Mouse (Mus musculus) forebrain, postnatal 0 days (tissue): ENCODE measurements around the gene Runx1. TPM values are rescaled to one million over a fixed set of nuclear protein-coding genes. Genes with fewer than 3 reads are reported as not detected.

Experiments used
- ATAC-seq: fragments of 200-750 bp; cut with Nextera tagmentation; 2 replicates; pipeline ENCODE4 v1.8.0; 2017; ENCODE audit warnings: mild to moderate bottlenecking, moderate library complexity
- DNase-seq: peaks from one replicate; pipeline ENCODE4 v3.0.0-alpha.2; 2015
- H3K27ac ChIP-seq: fragments of 300-500 bp; sonication (generic); 2 replicates; pipeline ENCODE4 v1.5.1; 2014; ENCODE audit warnings: low read depth, mild to moderate bottlenecking, antibody characterized with exemption, low read length, moderate library complexity, mixed read lengths
- H3K27me3 ChIP-seq: fragments of 300-500 bp; sonication (generic); 2 replicates; pipeline ENCODE4 v1.6.1; 2014; ENCODE audit warnings: mild to moderate bottlenecking, low read length, mixed read lengths; ENCODE audit not compliant: insufficient read depth
- H3K36me3 ChIP-seq: fragments of 300-500 bp; sonication (generic); 2 replicates; pipeline ENCODE4 v1.6.1; 2014; ENCODE audit warnings: mild to moderate bottlenecking, moderate library complexity; ENCODE audit not compliant: insufficient read depth
- H3K4me1 ChIP-seq: fragments of 300-500 bp; sonication (generic); 2 replicates; pipeline ENCODE4 v1.6.1; 2014; ENCODE audit warnings: antibody characterized with exemption; ENCODE audit not compliant: insufficient read depth
- H3K4me2 ChIP-seq: fragments of 300-500 bp; sonication (generic); 2 replicates; pipeline ENCODE4 v1.6.1; 2014; ENCODE audit warnings: low read depth, mild to moderate bottlenecking, moderate library complexity
- H3K4me3 ChIP-seq: fragments of 300-500 bp; sonication (generic); 2 replicates; pipeline ENCODE4 v1.5.1; 2014; ENCODE audit warnings: low read depth, low read length, mixed read lengths
- H3K9ac ChIP-seq: fragments of 300-500 bp; sonication (generic); 2 replicates; pipeline ENCODE4 v1.6.1; 2014; ENCODE audit warnings: mild to moderate bottlenecking
- H3K9me3 ChIP-seq: fragments of 300-500 bp; sonication (generic); 2 replicates; pipeline ENCODE4 v1.6.1; 2016; ENCODE audit warnings: low read length
- CTCF ChIP-seq: sonication (generic); IDR thresholded peaks from 2 replicates; pipeline ENCODE4 v1.5.1; 2016; ENCODE audit warnings: antibody characterized with exemption, control low read depth, low read depth
- WGBS: fragments of 180-500 bp; shearing (Covaris S2); extraction: QIAGEN DNeasy Blood & Tissue Kit; methylation state at CpG from one replicate; pipeline ENCODE4 v1.1.7; 2014; 5-methylcytosine and 5-hydroxymethylcytosine counted together
- polyA plus RNA-seq: library from polyadenylated mRNA; unstranded; fragments of >200 nt; fragmentation: Nextera tagmentation; extraction: Ambion mirVana; gene quantifications from 2 replicates; pipeline ENCODE4 v1.2.1, GENCODE M21; 2015
- total RNA-seq: library from RNA; depleted of rRNA; stranded (reverse); fragments of >200 nt; gene quantifications from 2 replicates; pipeline ENCODE4 v1.2.3, GENCODE M21; 2014

The Runx1 gene
- total and polyA plus RNA-seq, 2 experiments from 2014 or later, result 0.46 to 1.2 TPM

DNA sequence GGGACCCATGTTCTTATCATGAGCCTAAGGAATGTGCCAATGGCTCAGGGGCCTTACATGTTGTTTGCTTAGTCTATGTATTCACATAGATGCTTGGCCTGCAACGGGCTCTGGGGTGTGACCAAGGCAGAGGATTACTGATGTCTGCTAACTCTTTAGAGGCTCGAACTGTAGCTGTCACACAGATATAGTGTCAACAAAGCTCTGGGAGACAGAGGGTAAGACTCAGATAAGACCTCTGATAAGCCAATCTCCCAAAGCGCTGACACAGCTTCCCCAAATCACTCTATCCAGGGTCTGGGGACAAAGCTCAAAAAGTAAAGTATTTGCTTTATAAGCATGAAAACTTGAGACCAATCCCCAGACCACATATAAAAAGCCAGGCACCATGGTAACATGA lies 13.5 kb downstream of the Runx1 start:
- no peak for ATAC-seq
- no peak for TF ChIP-seq CTCF
- Histone ChIP-seq H3K27me3 (no peaks in the 10 kb centered on the region), H3K4me2 (no peak overlapping the region), H3K36me3 (no peaks in the 10 kb centered on the region), H3K27ac (no peak overlapping the region), H3K4me1 (no peaks in the 10 kb centered on the region), H3K9me3 (no peaks in the 10 kb centered on the region), H3K9ac (no peak overlapping the region), H3K4me3 (no peak overlapping the region)
- DNase-seq, result no peak
- WGBS, result 76% methylated on average over 3 of the region's 3 CpGs

DNA sequence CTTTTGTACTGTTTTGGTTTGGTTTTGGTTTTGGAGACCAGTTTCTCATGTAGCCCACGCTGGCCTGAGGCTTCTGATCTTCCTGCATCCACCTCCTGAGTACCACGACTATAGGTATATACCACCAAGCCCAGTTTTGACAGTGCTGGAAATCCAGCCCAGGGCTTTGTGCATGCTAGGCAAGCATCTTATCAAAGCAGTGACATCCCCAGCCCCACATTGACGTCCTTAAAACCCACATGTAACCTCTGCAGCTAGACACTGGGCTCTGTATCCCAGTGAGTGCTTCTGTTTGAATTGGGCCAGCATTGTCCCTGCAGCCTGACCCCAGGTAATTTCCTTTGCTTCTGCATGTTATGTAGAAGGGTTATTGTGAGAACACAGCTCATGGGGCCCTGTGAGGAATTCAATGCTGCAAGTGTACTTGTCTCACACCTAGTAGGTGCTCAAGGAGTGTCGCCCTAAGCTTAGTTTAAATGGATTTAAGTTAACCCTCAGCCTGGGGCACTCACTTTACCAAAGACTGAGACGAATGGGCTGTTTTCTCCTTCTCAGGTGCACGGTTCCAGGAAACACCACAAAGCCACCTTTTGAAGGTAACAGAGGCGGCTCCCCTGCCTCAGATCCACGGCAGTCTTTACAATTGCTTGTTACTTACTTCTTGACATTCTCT lies 15.2 kb downstream of the Runx1 start:
- WGBS, result 89% methylated on average over 8 of the region's 8 CpGs
- Histone ChIP-seq H3K4me1 (no peaks in the 10 kb centered on the region), H3K27me3 (no peaks in the 10 kb centered on the region), H3K9me3 (no peaks in the 10 kb centered on the region), H3K4me3 (no peak overlapping the region), H3K4me2 (no peak overlapping the region), H3K36me3 (no peaks in the 10 kb centered on the region), H3K9ac (no peak overlapping the region), H3K27ac (no peak overlapping the region)
- no peak for DNase-seq
- no peak for ATAC-seq
- no peak for TF ChIP-seq CTCF

DNA sequence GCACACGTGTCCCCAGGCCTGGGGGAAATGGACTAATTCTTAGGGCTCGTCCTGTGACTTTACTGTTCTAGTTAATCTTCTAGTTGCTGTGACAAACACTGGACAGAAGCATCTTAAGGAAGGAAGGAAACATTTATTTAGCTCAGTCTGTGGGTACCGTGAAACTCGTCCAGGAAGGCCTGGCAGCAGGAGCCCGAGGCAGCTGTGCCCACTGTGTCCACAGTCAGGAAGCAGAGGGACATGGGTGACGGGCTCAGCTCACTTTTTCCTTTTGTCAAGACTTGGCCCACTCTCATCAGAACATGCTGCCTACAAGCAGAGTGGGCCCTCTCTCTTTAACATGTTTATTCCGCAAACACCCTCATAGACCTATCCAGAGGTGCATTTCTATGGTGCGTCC lies 18.2 kb downstream of the Runx1 start:
- TF ChIP-seq CTCF, result no peak
- no peak overlapping the region for H3K4me3 ChIP-seq
- no peaks in the 10 kb centered on the region for H3K4me1 ChIP-seq
- ATAC-seq, result no peak
- H3K4me2 ChIP-seq, result no peak overlapping the region
- H3K9ac ChIP-seq, result no peak overlapping the region
- H3K9me3 ChIP-seq, result no peaks in the 10 kb centered on the region
- WGBS, result 88% methylated on average over 8 of the region's 8 CpGs
- no peak for DNase-seq
- H3K27me3 ChIP-seq, result no peaks in the 10 kb centered on the region
- H3K36me3 ChIP-seq, result no peaks in the 10 kb centered on the region
- H3K27ac ChIP-seq, result no peak overlapping the region

DNA sequence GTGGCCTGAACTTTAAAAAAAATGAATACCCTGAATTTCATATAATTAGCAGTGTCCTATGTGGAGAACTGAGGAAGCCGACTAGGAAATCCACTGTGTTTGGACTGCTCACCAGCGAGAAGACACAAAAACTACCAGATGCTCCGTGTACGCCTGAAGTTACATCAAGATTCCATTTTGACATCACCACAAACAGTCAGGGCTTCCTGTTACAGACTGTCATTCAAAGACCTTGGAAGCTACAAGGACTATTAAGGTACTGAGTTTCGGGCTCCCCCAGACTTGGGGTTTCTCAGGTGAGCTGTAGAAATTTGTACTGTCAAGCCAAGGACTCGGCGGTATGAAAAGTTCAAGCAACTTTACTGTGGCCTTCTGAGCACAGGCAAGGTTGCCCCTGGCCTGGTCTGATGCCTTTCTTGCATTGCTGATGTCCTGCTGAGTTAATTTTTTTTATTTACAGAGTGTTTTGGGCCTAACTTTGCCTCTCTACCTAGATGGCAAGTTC lies 22.8 kb downstream of the Runx1 start:
- Histone ChIP-seq H3K4me1 (no peaks in the 10 kb centered on the region), H3K27me3 (no peaks in the 10 kb centered on the region), H3K9me3 (no peaks in the 10 kb centered on the region), H3K9ac (no peak overlapping the region), H3K4me3 (no peak overlapping the region), H3K4me2 (no peak overlapping the region), H3K36me3 (no peaks in the 10 kb centered on the region), H3K27ac (no peak overlapping the region)
- no peak for TF ChIP-seq CTCF
- DNase-seq (no peak), ATAC-seq (no peak)
- WGBS, result 91% methylated on average over 7 of the region's 7 CpGs

DNA sequence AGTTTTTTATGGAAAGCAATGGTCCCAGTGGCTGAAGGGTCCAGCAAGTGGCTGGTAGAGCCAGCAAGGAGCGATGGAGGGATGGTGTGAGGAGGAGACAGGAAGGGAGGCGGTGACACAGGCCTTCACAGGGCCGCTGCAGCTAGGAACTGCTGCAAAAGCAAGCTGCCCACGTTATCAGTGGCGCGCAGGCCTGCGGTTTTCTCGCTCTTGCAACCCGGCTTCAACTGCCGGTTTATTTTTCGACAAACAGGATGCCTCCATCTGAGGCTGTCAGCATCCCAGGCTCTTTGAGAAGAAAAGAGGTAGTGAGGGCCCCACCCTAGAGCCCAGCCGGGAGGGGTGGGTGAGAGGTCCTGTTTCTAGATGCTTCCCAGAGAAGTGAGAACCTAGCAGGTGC lies 24.4 kb downstream of the Runx1 start:
- Histone ChIP-seq H3K36me3 (no peaks in the 10 kb centered on the region), H3K4me3 (no peak overlapping the region), H3K9me3 (no peaks in the 10 kb centered on the region), H3K9ac (no peak overlapping the region), H3K4me1 (no peaks in the 10 kb centered on the region), H3K4me2 (no peak overlapping the region), H3K27me3 (no peaks in the 10 kb centered on the region), H3K27ac (no peak overlapping the region)
- ATAC-seq (no peak), DNase-seq (no peak)
- WGBS, result 84% methylated on average over 12 of the region's 12 CpGs
- TF ChIP-seq CTCF, result no peak

DNA sequence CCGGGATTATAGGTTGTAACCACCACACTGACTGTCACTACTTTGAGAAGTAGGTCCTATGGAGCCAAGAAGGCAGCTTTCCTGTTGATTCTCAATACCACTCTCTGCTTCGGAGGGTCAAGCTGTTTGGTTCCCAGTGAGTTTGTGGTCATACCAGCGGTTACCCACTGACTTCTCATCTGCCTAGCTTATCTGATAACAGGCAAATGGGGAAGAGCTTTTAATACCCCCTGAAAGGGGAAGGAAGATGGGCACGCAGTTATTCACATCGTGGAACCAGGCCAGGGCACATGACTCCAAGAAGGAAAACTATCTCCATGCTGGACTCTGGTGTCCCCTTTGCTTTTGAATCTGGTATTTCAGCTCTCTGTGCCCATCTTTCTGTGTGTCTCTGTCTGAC lies 25.1 kb downstream of the Runx1 start:
- H3K4me3 ChIP-seq, result no peak overlapping the region
- no peaks in the 10 kb centered on the region for H3K9me3 ChIP-seq
- H3K4me2 ChIP-seq, result no peak overlapping the region
- no peak for TF ChIP-seq CTCF
- WGBS, result 84% methylated on average over 5 of the region's 5 CpGs
- H3K9ac ChIP-seq, result no peak overlapping the region
- no peaks in the 10 kb centered on the region for H3K36me3 ChIP-seq
- no peak overlapping the region for H3K27ac ChIP-seq
- H3K4me1 ChIP-seq, result no peaks in the 10 kb centered on the region
- H3K27me3 ChIP-seq, result no peaks in the 10 kb centered on the region
- DNase-seq (no peak), ATAC-seq (no peak)

DNA sequence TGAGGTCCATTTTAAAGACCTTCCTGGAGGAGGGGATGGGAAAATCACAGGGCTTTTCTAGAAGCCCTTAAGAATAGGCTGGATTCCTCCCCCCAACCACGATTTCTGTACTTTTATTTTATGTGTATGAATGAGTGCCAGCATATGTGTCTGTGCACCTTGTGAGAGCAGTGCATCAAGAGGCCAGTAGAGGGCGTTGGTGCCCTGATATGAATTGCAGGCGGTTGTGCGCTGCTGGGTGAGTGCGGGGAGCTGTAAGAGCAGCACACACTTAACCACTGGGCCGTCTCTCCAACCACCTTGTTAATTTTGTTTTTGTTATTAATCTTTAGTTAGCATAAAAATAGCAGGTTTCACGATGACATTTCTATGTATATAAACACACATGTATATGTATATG lies 26.0 kb downstream of the Runx1 start:
- H3K4me1 ChIP-seq, result no peaks in the 10 kb centered on the region
- WGBS, result 87% methylated on average over 7 of the region's 7 CpGs
- no peak overlapping the region for H3K9ac ChIP-seq
- no peaks in the 10 kb centered on the region for H3K27me3 ChIP-seq
- TF ChIP-seq CTCF, result no peak
- no peak overlapping the region for H3K27ac ChIP-seq
- no peak for DNase-seq
- H3K36me3 ChIP-seq, result no peaks in the 10 kb centered on the region
- no peaks in the 10 kb centered on the region for H3K9me3 ChIP-seq
- no peak overlapping the region for H3K4me3 ChIP-seq
- H3K4me2 ChIP-seq, result no peak overlapping the region
- ATAC-seq, result no peak
